Comparison of ENCODE assay signal across 8 mouse cellular contexts in the genomic region with DNA sequence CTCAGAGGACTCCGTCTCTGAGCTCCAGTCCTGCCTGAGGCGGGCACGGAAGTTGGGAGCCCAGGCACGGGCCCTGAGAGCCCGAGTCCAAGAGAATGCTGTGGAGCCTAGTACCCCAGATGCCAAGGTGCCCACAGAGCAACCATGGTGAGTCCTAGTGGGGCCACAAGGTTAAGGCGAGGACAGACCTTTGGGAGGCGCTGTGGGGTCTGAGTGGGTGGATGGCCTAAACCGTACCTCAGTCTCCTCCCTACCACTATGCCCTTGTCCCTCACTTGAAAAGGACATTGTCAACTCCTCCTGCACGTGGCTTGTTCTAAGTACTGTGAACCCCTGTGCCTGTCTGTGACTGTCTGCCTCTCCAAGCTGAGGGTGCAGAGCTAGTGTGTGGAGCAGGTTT. TPM values are rescaled to one million over a fixed set of nuclear protein-coding genes. Genes with fewer than 3 reads are reported as not detected.
DNase-seq lines count a peak whose midpoint lies in the region; ATAC-seq and TF ChIP-seq lines count a peak whose summit lies in the region.

No protein-coding gene starts in this region.

- WGBS in kidney, embryonic 16.5 days, result 61% methylated on average over 9 of the region's 9 CpGs
- WGBS in embryonic facial prominence, embryonic 10.5 days, result 68% methylated on average over 9 of the region's 9 CpGs
- 58% methylated on average over 9 of the region's 9 CpGs for WGBS in hindbrain, postnatal 0 days
- 72% methylated on average over 9 of the region's 9 CpGs for WGBS in midbrain, embryonic 14.5 days

- no peak for TF ChIP-seq CTCF in hindbrain, postnatal 0 days (IDR thresholded peaks at IDR 0.05; ENCODE audit: low read depth)
- no peak for TF ChIP-seq CTCF in layer of hippocampus, adult 2 months (conservative IDR thresholded peaks at IDR 0.05)

- ATAC-seq in kidney, embryonic 16.5 days (ENCODE audit: low FRiP score, low TSS enrichment), result no peak
- no peak for ATAC-seq in hindbrain, postnatal 0 days
- no peak for ATAC-seq in midbrain, embryonic 14.5 days (ENCODE audit: low FRiP score, low TSS enrichment)

- H3K9me3 ChIP-seq in kidney, embryonic 16.5 days (ENCODE audit: low read length), result no peaks in the 10 kb centered on the region
- H3K9me3 ChIP-seq in embryonic facial prominence, embryonic 10.5 days, result no peaks in the 10 kb centered on the region
- H3K9me3 ChIP-seq in hindbrain, postnatal 0 days (ENCODE audit: low read length), result no peaks in the 10 kb centered on the region
- H3K9me3 ChIP-seq in midbrain, embryonic 14.5 days (ENCODE audit: control insufficient read depth, low read length), result no peaks in the 10 kb centered on the region

- H3K27ac ChIP-seq in kidney, embryonic 16.5 days (ENCODE audit: low read length), result no peak overlapping the region
- H3K27ac ChIP-seq in embryonic facial prominence, embryonic 10.5 days (replicated peaks), result peak overlapping the region; percentile 96
- no peak overlapping the region for H3K27ac ChIP-seq in hindbrain, postnatal 0 days
- no peak overlapping the region for H3K27ac ChIP-seq in midbrain, embryonic 14.5 days (replicated peaks; ENCODE audit: low read depth, low read length)
- H3K27ac ChIP-seq in layer of hippocampus, adult 2 months, result no peak overlapping the region

- H3K27me3 ChIP-seq in kidney, embryonic 16.5 days (ENCODE audit: insufficient read depth, low read length), result no peaks in the 10 kb centered on the region
- H3K27me3 ChIP-seq in embryonic facial prominence, embryonic 10.5 days (replicated peaks; ENCODE audit: low read depth, poor library complexity, severe bottlenecking), result no peaks in the 10 kb centered on the region
- H3K27me3 ChIP-seq in hindbrain, postnatal 0 days (ENCODE audit: insufficient read depth, low read length), result no peaks in the 10 kb centered on the region
- H3K27me3 ChIP-seq in midbrain, embryonic 14.5 days (ENCODE audit: control insufficient read depth, insufficient read depth, low read length), result no peaks in the 10 kb centered on the region

- H3K4me1 ChIP-seq in kidney, embryonic 16.5 days (ENCODE audit: insufficient read depth, low read length), result peaks cover 27% of the 10 kb centered on the region
- peaks cover 57% of the 10 kb centered on the region for H3K4me1 ChIP-seq in embryonic facial prominence, embryonic 10.5 days
- peaks cover 5% of the 10 kb centered on the region; the same call in 1 of the 2 replicates for H3K4me1 ChIP-seq in hindbrain, postnatal 0 days (ENCODE audit: insufficient read depth, low read length)
- H3K4me1 ChIP-seq in midbrain, embryonic 14.5 days (ENCODE audit: control insufficient read depth, insufficient read depth, low read length), result peaks cover 11% of the 10 kb centered on the region

- H3K9ac ChIP-seq in kidney, embryonic 16.5 days (replicated peaks; ENCODE audit: low read length), result peak overlapping the region; percentile 93
- peak overlapping the region; percentile 75; the same call in 1 of the 2 replicates for H3K9ac ChIP-seq in hindbrain, postnatal 0 days (replicated peaks; ENCODE audit: low read length)
- peak overlapping the region; percentile 1; the same call in 1 of the 2 replicates for H3K9ac ChIP-seq in midbrain, embryonic 14.5 days (replicated peaks; ENCODE audit: low read length)

- peak overlapping the region; percentile 86 for H3K4me3 ChIP-seq in kidney, embryonic 16.5 days (ENCODE audit: low read length)
- H3K4me3 ChIP-seq in embryonic facial prominence, embryonic 10.5 days, result peak overlapping the region; percentile 82
- peak overlapping the region; percentile 78; the same call in 1 of the 2 replicates for H3K4me3 ChIP-seq in hindbrain, postnatal 0 days (ENCODE audit: low read length)
- peak overlapping the region; percentile 60; the same call in 1 of the 2 replicates for H3K4me3 ChIP-seq in midbrain, embryonic 14.5 days (replicated peaks; ENCODE audit: low read depth, low read length)
- H3K4me3 ChIP-seq in layer of hippocampus, adult 2 months, result no peak overlapping the region

- intact Hi-C loops in left cerebral cortex, postnatal 10 days (cut with DNase I), result no loop called here

- peak overlapping the region; percentile 73 for H3K4me2 ChIP-seq in kidney, embryonic 16.5 days (replicated peaks; ENCODE audit: low read depth, low read length)
- peak overlapping the region; percentile 94 for H3K4me2 ChIP-seq in hindbrain, postnatal 0 days (ENCODE audit: low read depth, low read length)
- peak overlapping the region; percentile 85 for H3K4me2 ChIP-seq in midbrain, embryonic 14.5 days (ENCODE audit: low read length)

- H3K36me3 ChIP-seq in kidney, embryonic 16.5 days (ENCODE audit: insufficient read depth, low read length), result peaks cover 34% of the 10 kb centered on the region
- peaks cover 64% of the 10 kb centered on the region for H3K36me3 ChIP-seq in embryonic facial prominence, embryonic 10.5 days (replicated peaks)
- H3K36me3 ChIP-seq in hindbrain, postnatal 0 days (ENCODE audit: insufficient read depth, low read length), result no peaks in the 10 kb centered on the region
- peaks cover 21% of the 10 kb centered on the region for H3K36me3 ChIP-seq in midbrain, embryonic 14.5 days (ENCODE audit: control insufficient read depth, insufficient read depth, low read length)

- no peak for DNase-seq in kidney, adult 18-20 months
- no peak for DNase-seq in embryonic facial prominence, embryonic 10.5 days (ENCODE audit: low spot score)
- no peak for DNase-seq in hindbrain, postnatal 0 days (ENCODE audit: low spot score)
- no peak for DNase-seq in midbrain, embryonic 14.5 days
- no peak for DNase-seq in Muller cell, postnatal 12 days (ENCODE audit: inconsistent ontology term)
- no peak for DNase-seq in left cerebral cortex, postnatal 10 days (ENCODE audit: extremely low spot score in 1 of 2, low spot score in 2 of 2)
- no peak for DNase-seq in layer of hippocampus, adult 2 months (ENCODE audit: low spot score in 2 of 2)

RNA-seq across cellular contexts. Expression of gene Cdt1, which starts 1.5 kb away (rescaled TPM):
- 43.0 and 49.0 TPM in 2 replicates for polyA plus RNA-seq in kidney, embryonic 16.5 days (2015; fragmentation: Nextera tagmentation; extraction: Ambion mirVana)
- polyA plus RNA-seq in embryonic facial prominence, embryonic 10.5 days (2016; fragmentation: Nextera tagmentation; extraction: Ambion mirVana), result 70.0 and 76.4 TPM in 2 replicates
- total RNA-seq in hindbrain, postnatal 0 days (2014; rRNA removed), result 24.9 and 26.3 TPM in 2 replicates
- 10.7 and 11.7 TPM in 2 replicates for polyA plus RNA-seq in hindbrain, postnatal 0 days (2015; fragmentation: Nextera tagmentation; extraction: Ambion mirVana)
- 5.9 and 7.6 TPM in 2 replicates for polyA plus RNA-seq in midbrain, embryonic 14.5 days (2014; fragmentation: Nextera tagmentation; extraction: Ambion mirVana)
- total RNA-seq in left cerebral cortex, postnatal 10 days (2021), result 1 to 10 TPM; 3.9 to 4.2 TPM
- 1 to 10 TPM; 1.3 to 1.6 TPM for total RNA-seq in layer of hippocampus, adult 2 months (2021)

RNA-seq across cellular contexts. Expression of gene Aprt, which starts 7.4 kb away (rescaled TPM):
- 363 and 371 TPM in 2 replicates for polyA plus RNA-seq in kidney, embryonic 16.5 days (2015; fragmentation: Nextera tagmentation; extraction: Ambion mirVana)
- 296 and 300 TPM in 2 replicates for polyA plus RNA-seq in embryonic facial prominence, embryonic 10.5 days (2016; fragmentation: Nextera tagmentation; extraction: Ambion mirVana)
- 113 and 123 TPM in 2 replicates for total RNA-seq in hindbrain, postnatal 0 days (2014; rRNA removed)
- polyA plus RNA-seq in hindbrain, postnatal 0 days (2015; fragmentation: Nextera tagmentation; extraction: Ambion mirVana), result 183 and 189 TPM in 2 replicates
- polyA plus RNA-seq in midbrain, embryonic 14.5 days (2014; fragmentation: Nextera tagmentation; extraction: Ambion mirVana), result 146 and 161 TPM in 2 replicates
- total RNA-seq in left cerebral cortex, postnatal 10 days (2021), result 10 to 100 TPM; 80.3 to 89.9 TPM
- 10 to 100 TPM; 60.7 to 62.3 TPM for total RNA-seq in layer of hippocampus, adult 2 months (2021)

RNA-seq across cellular contexts. Expression of gene Piezo1, which starts 18.2 kb away (rescaled TPM):
- 15.6 and 16.9 TPM in 2 replicates for polyA plus RNA-seq in kidney, embryonic 16.5 days (2015; fragmentation: Nextera tagmentation; extraction: Ambion mirVana)
- 8.5 and 9.0 TPM in 2 replicates for polyA plus RNA-seq in embryonic facial prominence, embryonic 10.5 days (2016; fragmentation: Nextera tagmentation; extraction: Ambion mirVana)
- total RNA-seq in hindbrain, postnatal 0 days (2014; rRNA removed), result 10.0 and 17.5 TPM in 2 replicates
- 1.2 and 1.3 TPM in 2 replicates for polyA plus RNA-seq in hindbrain, postnatal 0 days (2015; fragmentation: Nextera tagmentation; extraction: Ambion mirVana)
- 1.0 and 4.6 TPM in 2 replicates for polyA plus RNA-seq in midbrain, embryonic 14.5 days (2014; fragmentation: Nextera tagmentation; extraction: Ambion mirVana)
- 10 to 100 TPM; 15.0 to 17.9 TPM for total RNA-seq in left cerebral cortex, postnatal 10 days (2021)
- total RNA-seq in layer of hippocampus, adult 2 months (2021), result 1 to 10 TPM; 3.1 to 5.5 TPM

RNA-seq across cellular contexts. Expression of gene Galns, which starts 41.9 kb away (rescaled TPM):
- 17.4 and 18.2 TPM in 2 replicates for polyA plus RNA-seq in kidney, embryonic 16.5 days (2015; fragmentation: Nextera tagmentation; extraction: Ambion mirVana)
- polyA plus RNA-seq in embryonic facial prominence, embryonic 10.5 days (2016; fragmentation: Nextera tagmentation; extraction: Ambion mirVana), result 4.6 and 5.2 TPM in 2 replicates
- total RNA-seq in hindbrain, postnatal 0 days (2014; rRNA removed), result 12.0 and 14.2 TPM in 2 replicates
- 9.1 and 10.0 TPM in 2 replicates for polyA plus RNA-seq in hindbrain, postnatal 0 days (2015; fragmentation: Nextera tagmentation; extraction: Ambion mirVana)
- 5.5 and 6.3 TPM in 2 replicates for polyA plus RNA-seq in midbrain, embryonic 14.5 days (2014; fragmentation: Nextera tagmentation; extraction: Ambion mirVana)
- 10 to 100 TPM; 12.5 to 14.6 TPM for total RNA-seq in left cerebral cortex, postnatal 10 days (2021)
- total RNA-seq in layer of hippocampus, adult 2 months (2021), result 10 to 100 TPM; 11.8 to 13.9 TPM

RNA-seq across cellular contexts. Expression of gene Trappc2l, which starts 42.1 kb away (rescaled TPM):
- 56.7 and 60.1 TPM in 2 replicates for polyA plus RNA-seq in kidney, embryonic 16.5 days (2015; fragmentation: Nextera tagmentation; extraction: Ambion mirVana)
- polyA plus RNA-seq in embryonic facial prominence, embryonic 10.5 days (2016; fragmentation: Nextera tagmentation; extraction: Ambion mirVana), result 49.6 and 54.9 TPM in 2 replicates
- total RNA-seq in hindbrain, postnatal 0 days (2014; rRNA removed), result 7.6 and 11.4 TPM in 2 replicates
- polyA plus RNA-seq in hindbrain, postnatal 0 days (2015; fragmentation: Nextera tagmentation; extraction: Ambion mirVana), result 117 and 130 TPM in 2 replicates
- polyA plus RNA-seq in midbrain, embryonic 14.5 days (2014; fragmentation: Nextera tagmentation; extraction: Ambion mirVana), result 107 and 158 TPM in 2 replicates
- total RNA-seq in left cerebral cortex, postnatal 10 days (2021), result 10 to 100 TPM; 81.8 to 83.6 TPM
- total RNA-seq in layer of hippocampus, adult 2 months (2021), result 10 to 100 TPM; 77.3 to 88.6 TPM

Comparison
In these comparisons a context has a peak if more than half of its experiments do, and no peak if none do; other contexts are left out.
1. H3K9ac ChIP-seq: peak in every context shown above with its lines; median percentile 93 in kidney, embryonic 16.5 days; 75 in hindbrain, postnatal 0 days; 1 in midbrain, embryonic 14.5 days.